Mouse (Mus musculus) C2C12 (cell line): ENCODE results near the gene Adamts14.

Experiments used
- CTCF ChIP-seq: IDR thresholded peaks from one replicate; pipeline ENCODE4 v1.5.1; 2011; ENCODE audit not compliant: control insufficient read depth, insufficient read depth, insufficient read length
- FOSL1 ChIP-seq: IDR thresholded peaks from one replicate; pipeline ENCODE4 v1.8.0; 2011; ENCODE audit warnings: mild to moderate bottlenecking, low read length; ENCODE audit not compliant: poor library complexity, insufficient read depth, severe bottlenecking
- MAX ChIP-seq: IDR thresholded peaks from one replicate; pipeline ENCODE4 v1.6.1; 2011; ENCODE audit warnings: mild to moderate bottlenecking, control low read depth

DNA sequence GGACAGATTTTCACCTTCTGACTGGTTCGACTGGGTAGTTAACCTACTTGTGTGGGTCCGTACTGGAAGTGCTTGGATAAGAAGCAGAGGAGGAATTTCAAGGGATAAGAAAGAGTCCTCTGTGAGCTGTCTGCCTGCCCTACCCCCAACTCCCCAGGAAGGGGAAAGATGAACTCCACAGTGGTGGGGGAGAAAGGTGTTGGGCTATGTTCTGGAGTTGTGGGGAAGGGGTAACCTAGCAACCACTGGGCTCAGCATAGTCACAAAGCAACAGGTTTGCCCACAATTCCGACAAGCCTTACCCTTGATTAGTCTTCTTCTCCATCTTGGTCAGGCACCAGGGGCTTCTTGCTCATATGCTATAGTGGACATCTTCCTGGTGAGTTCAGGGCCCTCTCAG lies 101.6 kb downstream of the Adamts14 start, which contains the start of gene Tbata:
- no peak for TF ChIP-seq CTCF
- no peak for TF ChIP-seq FOSL1
- no peak for TF ChIP-seq MAX
